Mouse (Mus musculus) cerebellum, adult 9-10 months (tissue): ENCODE measurements around the gene F830045P16Rik.
"Not testable (repeated sequence)": the region's sequence is repeated elsewhere in the genome, so short reads cannot be mapped to it uniquely, and the experiment has no call there.

Experiments used
- DNase-seq: peaks from one replicate; pipeline ENCODE4 v3.0.0; 2022

The F830045P16Rik gene

GRCm38 (mm10) chr2:129483150-129483549 lies 53.3 kb downstream of the F830045P16Rik start:
- DNase-seq = no peak

GRCm38 (mm10) chr2:129471905-129472304 lies 64.5 kb downstream of the F830045P16Rik start:
- peak; percentile 17 for DNase-seq

GRCm38 (mm10) chr2:129470839-129471238 lies 65.6 kb downstream of the F830045P16Rik start:
- no peak for DNase-seq

- DNase-seq = not testable (repeated sequence)
These were observed 97.6 kb downstream of the F830045P16Rik start for GRCm38 (mm10) chr2:129438772-129439171.

GRCm38 (mm10) chr2:129435154-129435553 lies 101.2 kb downstream of the F830045P16Rik start:
- peak; percentile 26 for DNase-seq

- DNase-seq = no peak
These were observed 112.7 kb downstream of the F830045P16Rik start for GRCm38 (mm10) chr2:129423741-129424140.

- peak; percentile 68 for DNase-seq
These were observed 115.4 kb downstream of the F830045P16Rik start for GRCm38 (mm10) chr2:129420897-129421561.

GRCm38 (mm10) chr2:129419361-129419880 lies 117.0 kb downstream of the F830045P16Rik start:
- no peak for DNase-seq

- DNase-seq = no peak
These were observed 121.8 kb downstream of the F830045P16Rik start for GRCm38 (mm10) chr2:129414593-129414992.

GRCm38 (mm10) chr2:129413488-129413887 lies 122.9 kb downstream of the F830045P16Rik start:
- DNase-seq = no peak

- no peak for DNase-seq
These were observed 124.8 kb downstream of the F830045P16Rik start for GRCm38 (mm10) chr2:129411651-129412050.

GRCm38 (mm10) chr2:129410344-129410743 lies 126.1 kb downstream of the F830045P16Rik start:
- no peak for DNase-seq

- DNase-seq = peak; percentile 52
These were observed 127.9 kb downstream of the F830045P16Rik start for GRCm38 (mm10) chr2:129408476-129408875.
